Mouse (Mus musculus) kidney, embryonic 16.5 days (tissue): ENCODE results near the gene Cd79a. TPM values are rescaled to one million over a fixed set of nuclear protein-coding genes. Genes with fewer than 3 reads are reported as not detected.
A peak's percentile ranks its signal among the peaks of the same experiment; 100 is the strongest.

ENCODE experiments used
- ATAC-seq: fragments of 200-750 bp; cut with Nextera tagmentation; 2 replicates; pipeline ENCODE4 v1.8.0; 2017; ENCODE audit warnings: moderate TSS enrichment; ENCODE audit not compliant: low FRiP score, low TSS enrichment
- H3K27ac ChIP-seq: fragments of 300-500 bp; sonication (generic); 2 replicates; pipeline ENCODE4 v1.5.1; 2014; ENCODE audit warnings: low read length
- H3K27me3 ChIP-seq: fragments of 300-500 bp; sonication (generic); 2 replicates; pipeline ENCODE4 v1.6.1; 2014; ENCODE audit warnings: low read length, control low read depth, mixed read lengths; ENCODE audit not compliant: insufficient read depth
- H3K36me3 ChIP-seq: fragments of 300-500 bp; sonication (generic); 2 replicates; pipeline ENCODE4 v1.6.1; 2014; ENCODE audit warnings: low read length, control low read depth, mixed read lengths; ENCODE audit not compliant: insufficient read depth
- H3K4me1 ChIP-seq: fragments of 300-500 bp; sonication (generic); 2 replicates; pipeline ENCODE4 v1.6.1; 2014; ENCODE audit warnings: low read length, control low read depth, mixed read lengths; ENCODE audit not compliant: insufficient read depth
- H3K4me2 ChIP-seq: fragments of 300-500 bp; sonication (generic); replicated peaks from 2 replicates; pipeline ENCODE4 v1.6.1; 2014; ENCODE audit warnings: low read depth, low read length
- H3K4me3 ChIP-seq: fragments of 300-500 bp; sonication (generic); 2 replicates; pipeline ENCODE4 v1.5.1; 2014; ENCODE audit warnings: mild to moderate bottlenecking, low read length
- H3K9ac ChIP-seq: fragments of 300-500 bp; sonication (generic); replicated peaks from 2 replicates; pipeline ENCODE4 v1.6.1; 2014; ENCODE audit warnings: low read length
- H3K9me3 ChIP-seq: fragments of 300-500 bp; sonication (generic); 2 replicates; pipeline ENCODE4 v1.6.1; 2016; ENCODE audit warnings: low read length, control low read depth
- WGBS: fragments of 180-500 bp; shearing (Covaris S2); extraction: QIAGEN DNeasy Blood & Tissue Kit; methylation state at CpG from one replicate; pipeline ENCODE4 v1.1.7; 2014; 5-methylcytosine and 5-hydroxymethylcytosine counted together
- polyA plus RNA-seq: library from polyadenylated mRNA; unstranded; fragments of >200 nt; fragmentation: Nextera tagmentation; extraction: Ambion mirVana; gene quantifications from 2 replicates; pipeline ENCODE4 v1.2.1, GENCODE M21; 2015

The Cd79a gene
- polyA plus RNA-seq, 1 experiment from 2014 or later, result 1.8 TPM

DNA sequence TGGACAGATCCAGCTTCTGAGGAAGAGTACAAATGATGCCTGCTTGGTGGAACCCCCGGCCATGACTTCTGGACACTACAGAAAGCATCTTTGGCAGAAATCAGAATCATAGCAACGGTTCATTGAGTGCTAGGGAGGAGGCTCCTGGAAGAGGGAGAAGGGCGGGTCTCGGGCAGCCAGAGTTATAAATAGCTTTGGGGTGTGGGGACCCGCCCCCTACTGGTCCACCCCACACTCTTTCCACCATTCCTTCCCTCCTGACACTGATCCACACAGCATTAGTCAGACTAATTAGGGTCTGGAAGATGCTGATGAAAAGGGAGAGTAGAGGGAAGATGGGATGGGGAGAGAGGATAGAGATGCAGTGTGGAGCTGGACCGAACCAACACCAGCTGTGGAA is 9.4 kb downstream of the Cd79a start:
- H3K36me3 ChIP-seq, result peaks cover 15% of the 10 kb centered on the region; the same call in 1 of the 2 replicates
- H3K4me2 ChIP-seq, result no peak overlapping the region
- ATAC-seq, result no peak
- no peak overlapping the region for H3K4me3 ChIP-seq
- H3K27ac ChIP-seq, result no peak overlapping the region
- peak overlapping the region; percentile 13; the same call in 1 of the 2 replicates for H3K9ac ChIP-seq
- H3K4me1 ChIP-seq, result peaks cover 35% of the 10 kb centered on the region
- 21% methylated on average over 6 of the region's 6 CpGs for WGBS
- H3K9me3 ChIP-seq, result no peaks in the 10 kb centered on the region
- H3K27me3 ChIP-seq, result no peaks in the 10 kb centered on the region

DNA sequence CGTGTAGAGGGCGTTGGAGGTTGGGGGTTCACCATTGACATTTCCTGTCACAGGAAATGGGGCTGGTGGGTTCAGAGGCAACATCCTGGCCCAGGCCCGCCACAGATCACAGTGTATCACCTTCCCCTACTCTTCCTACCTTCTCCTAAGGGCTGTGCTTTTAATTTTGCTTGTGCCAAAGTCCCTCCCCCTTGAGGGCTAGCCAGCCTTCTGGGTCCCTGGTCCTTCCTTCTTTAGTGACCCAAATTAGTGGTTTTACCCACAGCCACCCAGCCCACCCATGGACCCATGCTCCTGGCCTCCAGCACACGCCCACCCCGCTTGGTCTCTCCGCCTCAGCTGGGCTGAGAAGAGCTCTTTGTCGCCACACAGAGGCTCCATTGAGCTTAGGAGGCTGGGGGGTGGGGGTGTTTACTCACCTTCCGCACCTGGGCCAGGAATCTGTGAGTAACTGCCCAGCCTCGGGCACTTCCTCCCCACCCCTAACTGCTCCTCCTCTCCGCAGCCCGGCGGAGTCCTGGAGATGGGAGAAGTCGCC is 10.1 kb downstream of the Cd79a start:
- Histone ChIP-seq H3K9me3 (no peaks in the 10 kb centered on the region), H3K9ac (peak overlapping the region; percentile 13; the same call in 1 of the 2 replicates), H3K27ac (peak overlapping the region; percentile 8; the same call in 1 of the 2 replicates), H3K4me2 (peak overlapping the region; percentile 14; the same call in 1 of the 2 replicates), H3K27me3 (no peaks in the 10 kb centered on the region), H3K4me3 (no peak overlapping the region), H3K4me1 (peaks cover 30% of the 10 kb centered on the region), H3K36me3 (peaks cover 20% of the 10 kb centered on the region; the same call in 1 of the 2 replicates)
- 19% methylated on average over 13 of the region's 13 CpGs for WGBS
- no peak for ATAC-seq

- Histone ChIP-seq H3K4me1 (peaks cover 2% of the 10 kb centered on the region; the same call in 1 of the 2 replicates), H3K9me3 (no peaks in the 10 kb centered on the region), H3K27ac (no peak overlapping the region), H3K4me2 (no peak overlapping the region), H3K4me3 (no peak overlapping the region), H3K9ac (no peak overlapping the region), H3K27me3 (no peaks in the 10 kb centered on the region), H3K36me3 (peaks cover 42% of the 10 kb centered on the region)
- ATAC-seq, result no peak
- WGBS, result 91% methylated on average over 14 of the region's 14 CpGs
Measured at GRCm38 (mm10) chr7:24912480-24912879, 15.3 kb downstream of the Cd79a start.

GRCm38 (mm10) chr7:24918763-24919323 is 21.7 kb downstream of the Cd79a start:
- Histone ChIP-seq H3K27ac (no peak overlapping the region), H3K4me3 (no peak overlapping the region), H3K27me3 (no peaks in the 10 kb centered on the region), H3K9me3 (no peaks in the 10 kb centered on the region), H3K4me2 (no peak overlapping the region), H3K9ac (no peak overlapping the region), H3K36me3 (peaks cover 57% of the 10 kb centered on the region), H3K4me1 (no peaks in the 10 kb centered on the region)
- peak; percentile 65 for ATAC-seq
- WGBS, result 89% methylated on average over 20 of the region's 20 CpGs

- Histone ChIP-seq H3K27me3 (no peaks in the 10 kb centered on the region), H3K4me3 (no peak overlapping the region), H3K27ac (no peak overlapping the region), H3K9me3 (no peaks in the 10 kb centered on the region), H3K36me3 (peaks cover 66% of the 10 kb centered on the region), H3K4me1 (no peaks in the 10 kb centered on the region), H3K9ac (no peak overlapping the region), H3K4me2 (no peak overlapping the region)
- WGBS, result 86% methylated on average over 9 of the region's 9 CpGs
- ATAC-seq, result no peak
Measured at GRCm38 (mm10) chr7:24919728-24920127, 22.5 kb downstream of the Cd79a start.

DNA sequence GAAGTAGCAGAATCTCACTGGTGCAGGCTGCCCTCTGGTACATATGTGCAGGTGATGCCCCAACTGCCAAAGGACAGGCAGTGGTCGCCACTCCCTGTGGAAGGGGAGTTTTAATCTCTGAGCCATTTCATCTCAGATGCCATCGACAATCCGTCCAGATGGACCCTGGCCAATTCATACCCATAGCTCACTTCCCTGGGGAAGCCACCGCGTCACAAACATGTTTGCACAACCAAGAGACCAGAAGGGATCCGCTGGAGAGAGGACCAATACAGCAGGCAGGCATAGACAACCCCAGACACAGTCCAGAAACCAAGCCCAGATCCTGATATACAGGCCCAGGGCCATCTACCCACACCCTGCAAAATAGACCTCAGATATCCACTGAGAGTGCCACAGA is 33.3 kb downstream of the Cd79a start:
- Histone ChIP-seq H3K36me3 (peaks cover 23% of the 10 kb centered on the region), H3K4me2 (no peak overlapping the region), H3K4me1 (peaks cover 6% of the 10 kb centered on the region; the same call in 1 of the 2 replicates), H3K4me3 (no peak overlapping the region), H3K9me3 (no peaks in the 10 kb centered on the region), H3K27ac (no peak overlapping the region), H3K27me3 (peaks cover 68% of the 10 kb centered on the region), H3K9ac (no peak overlapping the region)
- no peak for ATAC-seq
- 60% methylated on average over 6 of the region's 6 CpGs for WGBS

- no peak overlapping the region for H3K27ac ChIP-seq
- H3K9me3 ChIP-seq, result no peaks in the 10 kb centered on the region
- H3K27me3 ChIP-seq, result peaks cover 80% of the 10 kb centered on the region
- H3K4me2 ChIP-seq, result no peak overlapping the region
- H3K4me1 ChIP-seq, result peaks cover 6% of the 10 kb centered on the region; the same call in 1 of the 2 replicates
- no peak overlapping the region for H3K4me3 ChIP-seq
- no peak; the same call in 1 of the 2 replicates for ATAC-seq
- 0% methylated on average over 13 of the region's 15 CpGs for WGBS
- H3K9ac ChIP-seq, result no peak overlapping the region
- H3K36me3 ChIP-seq, result peaks cover 11% of the 10 kb centered on the region
Measured at GRCm38 (mm10) chr7:24931651-24932050, 34.5 kb downstream of the Cd79a start.

DNA sequence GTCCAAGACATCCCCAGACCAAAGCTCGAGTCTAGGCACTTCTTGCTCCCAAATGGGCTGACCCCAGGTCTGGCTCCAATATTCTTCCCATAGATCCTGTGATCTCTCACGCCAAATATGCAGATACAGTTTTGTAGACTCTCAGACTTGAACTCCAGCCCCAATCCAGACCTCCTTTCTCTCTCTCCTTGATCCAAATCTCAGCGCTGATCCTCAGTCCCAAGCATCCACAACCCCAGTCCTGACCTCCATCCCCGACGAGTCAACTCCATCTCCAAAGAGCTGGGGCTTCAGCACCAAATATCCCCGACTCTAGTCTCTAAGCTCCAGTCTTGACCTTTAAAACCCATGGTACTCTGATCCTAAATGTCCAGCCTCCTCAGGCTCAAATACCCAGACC is 46.5 kb downstream of the Cd79a start:
- ATAC-seq, result no peak
- Histone ChIP-seq H3K36me3 (no peaks in the 10 kb centered on the region), H3K4me3 (no peak overlapping the region), H3K27ac (no peak overlapping the region), H3K9me3 (no peaks in the 10 kb centered on the region), H3K4me2 (no peak overlapping the region), H3K4me1 (peaks cover 9% of the 10 kb centered on the region), H3K9ac (no peak overlapping the region), H3K27me3 (peaks cover 83% of the 10 kb centered on the region)
- whole genome bisulfite sequencing, result 3% methylated on average over 6 of the region's 6 CpGs

GRCm38 (mm10) chr7:24944257-24944950 is 47.2 kb downstream of the Cd79a start, which contains the start of gene Gm4881:
Gene Gm4881, minus strand, starts transcription at chr7:24944494.
- Histone ChIP-seq H3K36me3 (no peaks in the 10 kb centered on the region), H3K27me3 (peaks cover 90% of the 10 kb centered on the region), H3K9me3 (no peaks in the 10 kb centered on the region), H3K4me3 (peak within 1 kb of the TSS; percentile 45), H3K9ac (no peak within 1 kb of the TSS), H3K4me2 (peak within 1 kb of the TSS; percentile 59), H3K4me1 (peaks cover 9% of the 10 kb centered on the region), H3K27ac (no peak within 1 kb of the TSS)
- under 1% methylated on average over 70 of the region's 72 CpGs for WGBS
- no peak for ATAC-seq
